Mouse (Mus musculus): ENCODE results near the gene Sik2.
A peak's percentile ranks its signal among the peaks of the same experiment; 100 is the strongest.

The Sik2 gene

GRCm38 (mm10) chr9:50986123-50986522, 22.8 kb downstream of the Sik2 start:
- peak; percentile 59 for DNase-seq (ENCODE audit: low spot score)

DNA sequence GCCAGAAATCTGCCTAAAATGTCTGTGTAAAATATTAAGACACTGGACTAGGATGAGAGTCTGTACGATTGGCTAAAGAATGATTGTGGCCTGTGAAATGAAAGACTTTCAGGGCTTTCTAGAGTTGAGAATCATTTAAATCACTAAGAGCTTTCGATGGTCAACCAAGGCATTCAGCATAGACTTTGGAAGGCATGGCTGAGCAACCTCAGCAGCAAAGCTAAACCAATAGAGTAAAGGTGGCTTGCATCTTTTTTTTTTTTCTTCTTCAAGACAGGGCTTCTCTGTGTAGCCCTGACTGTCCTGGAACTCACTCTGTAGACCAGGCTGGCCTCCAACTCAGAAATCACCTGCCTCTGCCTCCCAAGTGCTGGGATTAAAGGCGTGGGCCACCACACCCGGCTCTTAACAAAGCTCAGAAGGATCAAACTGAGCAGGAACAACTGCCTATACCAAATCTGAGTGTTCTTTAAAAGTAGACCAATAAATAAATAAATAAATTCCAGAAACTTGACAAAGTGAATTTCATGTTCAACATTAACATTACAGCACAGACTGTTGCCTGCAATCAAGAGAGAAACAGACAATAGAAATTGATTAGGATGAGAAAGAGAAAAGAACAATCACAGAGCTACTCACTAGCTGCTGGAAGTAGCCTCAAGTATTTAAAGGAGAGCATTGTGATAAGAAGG, 27.2 kb downstream of the Sik2 start:
- DNase-seq (ENCODE audit: low spot score) = no peak

DNA sequence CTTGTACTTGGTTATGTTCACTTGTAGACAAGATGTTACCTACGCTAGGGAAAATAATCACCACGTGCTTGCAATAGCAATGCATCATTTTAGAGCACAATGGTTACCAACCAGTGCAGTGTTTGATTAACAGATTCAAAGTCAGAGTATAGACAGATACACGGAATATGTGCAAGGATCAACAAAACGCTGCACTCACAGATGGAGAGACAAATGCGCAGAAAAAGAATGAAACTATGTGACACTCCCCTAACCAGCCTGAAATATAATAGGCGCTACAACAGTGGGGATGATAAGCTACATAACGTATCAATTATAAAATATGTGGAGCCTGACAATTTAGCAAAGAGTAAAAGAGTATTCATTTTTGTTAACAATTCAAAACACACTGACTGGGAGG, 34.2 kb downstream of the Sik2 start:
- DNase-seq (ENCODE audit: low spot score) = no peak

DNA sequence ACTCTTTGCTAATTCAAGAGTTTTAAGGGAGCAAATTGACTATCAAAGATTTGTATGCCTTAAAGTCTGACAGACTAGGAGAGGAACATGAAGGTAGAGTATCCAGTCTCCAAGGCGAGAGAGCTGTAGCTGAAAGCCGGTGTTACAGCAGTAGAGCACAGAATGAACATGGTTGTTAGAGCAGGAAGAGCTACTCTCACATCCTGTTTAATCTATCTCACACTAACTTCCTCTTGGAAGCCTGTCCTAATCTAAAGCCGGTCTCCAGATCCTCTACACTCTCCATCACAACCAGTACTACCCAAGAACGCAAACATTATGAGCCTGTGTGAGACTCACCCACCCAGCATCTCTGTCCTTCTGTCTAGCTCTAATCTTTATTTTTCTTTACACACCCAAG, 38.5 kb downstream of the Sik2 start:
- DNase-seq (ENCODE audit: low spot score) = no peak

DNA sequence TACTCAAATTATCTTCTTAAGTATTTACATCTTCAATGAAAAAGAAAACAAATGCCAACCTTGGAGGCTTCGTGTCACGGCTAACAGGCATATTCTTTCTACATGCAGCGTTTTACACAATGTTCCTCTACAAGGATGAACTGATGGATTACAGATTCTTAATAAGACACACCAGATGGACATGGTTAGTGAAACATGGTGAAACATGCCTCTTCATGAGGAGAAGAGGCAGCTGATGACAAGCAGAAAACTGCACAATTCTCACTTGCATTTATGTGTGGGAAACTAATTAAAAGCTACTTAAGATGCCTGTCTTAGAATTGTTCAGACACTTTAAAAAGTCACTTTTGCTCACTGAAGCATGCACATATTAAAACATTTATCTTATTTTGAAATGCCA, 39.6 kb downstream of the Sik2 start:
- no peak for DNase-seq (ENCODE audit: low spot score)

DNA sequence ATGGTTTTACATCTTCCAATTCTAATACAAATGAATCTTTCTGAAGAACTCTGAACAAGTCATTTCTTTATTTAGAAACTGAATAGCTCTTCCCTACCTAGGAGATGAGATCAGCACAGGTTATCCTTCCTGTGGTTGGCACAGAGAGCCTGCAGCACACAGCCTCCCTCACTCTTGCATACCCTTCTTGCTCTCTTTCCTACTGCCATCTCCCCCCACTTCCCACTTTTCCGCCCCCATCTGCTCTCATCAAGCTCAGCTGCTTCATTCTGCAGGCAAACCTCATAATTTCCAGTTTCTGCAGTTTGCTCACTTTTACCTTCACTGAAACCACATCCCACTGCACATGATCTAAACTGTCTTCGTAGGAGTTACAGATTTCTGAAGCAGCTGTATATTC, 42.6 kb downstream of the Sik2 start:
- DNase-seq (ENCODE audit: low spot score) = no peak

DNA sequence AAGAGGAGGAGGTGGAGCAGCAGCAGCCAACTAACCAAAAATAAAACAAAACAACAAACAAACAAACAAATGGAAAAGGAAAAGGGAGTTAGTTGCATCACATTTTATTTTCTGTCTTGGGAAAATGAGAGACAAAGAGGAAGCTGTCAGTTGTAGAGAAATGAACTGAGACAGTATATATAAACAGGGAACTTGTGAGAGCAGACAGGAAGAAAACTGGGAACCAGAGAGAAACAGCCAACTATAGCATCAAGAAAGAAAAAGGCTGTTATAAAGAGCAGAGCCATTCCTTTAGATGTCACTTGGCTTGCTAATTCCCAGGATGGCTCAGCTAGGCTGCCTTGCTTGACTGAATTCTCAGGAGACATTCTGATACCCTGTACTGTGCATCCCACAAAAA, 43.5 kb downstream of the Sik2 start:
- DNase-seq (ENCODE audit: low spot score) = no peak

GRCm38 (mm10) chr9:50964911-50965310, 44.0 kb downstream of the Sik2 start:
- no peak for DNase-seq (ENCODE audit: low spot score)

DNA sequence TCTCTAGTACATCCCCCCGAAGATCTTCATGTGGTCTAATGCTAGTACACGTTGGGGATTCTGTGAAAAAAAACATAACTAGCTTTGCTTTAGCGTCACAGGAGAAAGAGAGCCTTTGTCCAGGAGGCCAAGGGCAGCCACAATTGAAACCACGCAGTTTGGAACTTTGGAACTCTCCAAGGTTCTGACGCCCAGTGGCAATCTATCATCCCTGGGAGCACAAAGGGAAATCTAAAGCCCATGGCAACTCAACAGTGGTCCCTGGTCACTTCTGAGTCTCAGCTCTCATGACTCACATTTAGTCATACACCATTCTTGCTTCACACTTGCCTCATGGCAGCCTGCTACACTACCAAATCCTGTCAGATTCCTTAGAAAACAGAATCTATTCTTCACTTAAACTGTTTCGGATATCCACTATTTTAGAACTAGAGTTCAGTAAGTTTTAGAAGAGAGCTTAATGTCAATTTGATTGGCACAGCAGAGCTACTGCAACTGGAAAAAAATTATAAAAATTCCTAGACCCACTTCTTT, 50.9 kb downstream of the Sik2 start:
- no peak for DNase-seq (ENCODE audit: low spot score)

DNA sequence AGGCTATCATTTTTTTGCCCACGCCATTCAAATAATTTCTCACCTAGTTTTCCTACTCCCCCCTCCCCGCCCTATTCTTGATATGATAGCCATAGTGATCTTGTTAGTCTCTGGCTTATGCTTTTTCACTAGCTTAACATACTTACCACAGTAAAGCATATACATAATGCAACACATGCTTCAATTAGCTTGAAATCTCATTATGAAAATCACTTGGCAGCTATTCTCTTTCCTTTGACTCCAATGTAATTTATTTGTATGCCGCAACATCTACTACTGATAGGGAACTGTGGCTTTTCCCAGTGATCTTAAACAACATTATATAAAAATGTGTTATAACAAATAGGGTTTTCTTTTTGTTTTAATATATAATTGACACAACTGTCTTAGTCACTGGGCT, 53.7 kb downstream of the Sik2 start:
- no peak for DNase-seq (ENCODE audit: low spot score)

- no peak for DNase-seq (ENCODE audit: low spot score)
Observed at GRCm38 (mm10) chr9:50948097-50948823, 60.6 kb downstream of the Sik2 start.

GRCm38 (mm10) chr9:50946338-50946737, 62.5 kb downstream of the Sik2 start:
- no peak for DNase-seq (ENCODE audit: low spot score)

DNA sequence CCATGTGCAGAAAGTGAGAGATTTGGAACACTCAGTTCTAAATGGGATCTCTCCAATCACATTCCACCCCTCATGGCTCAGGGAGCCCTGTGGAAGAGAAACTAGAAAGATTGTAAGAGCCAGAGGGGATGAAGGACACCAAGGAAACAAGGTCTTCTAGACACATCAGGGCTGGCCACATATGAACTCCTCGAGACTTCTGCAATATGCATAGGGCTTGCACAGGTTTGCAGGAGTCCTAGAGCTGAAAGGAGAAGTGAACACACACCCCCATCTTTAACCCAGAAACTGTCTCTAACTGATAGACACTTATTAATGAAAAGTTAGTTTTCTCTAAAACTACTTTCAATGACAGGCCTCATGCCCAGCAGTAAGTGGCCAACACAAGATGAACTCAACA, 64.0 kb downstream of the Sik2 start:
- DNase-seq (ENCODE audit: low spot score) = no peak

- no peak for DNase-seq (ENCODE audit: low spot score)
Observed at GRCm38 (mm10) chr9:50942711-50943110, 66.2 kb downstream of the Sik2 start.

GRCm38 (mm10) chr9:50941804-50942401, 67.0 kb downstream of the Sik2 start:
- no peak for DNase-seq (ENCODE audit: low spot score)

- no peak for DNase-seq (ENCODE audit: low spot score)
Observed at GRCm38 (mm10) chr9:50929986-50930385, 78.9 kb downstream of the Sik2 start.

DNA sequence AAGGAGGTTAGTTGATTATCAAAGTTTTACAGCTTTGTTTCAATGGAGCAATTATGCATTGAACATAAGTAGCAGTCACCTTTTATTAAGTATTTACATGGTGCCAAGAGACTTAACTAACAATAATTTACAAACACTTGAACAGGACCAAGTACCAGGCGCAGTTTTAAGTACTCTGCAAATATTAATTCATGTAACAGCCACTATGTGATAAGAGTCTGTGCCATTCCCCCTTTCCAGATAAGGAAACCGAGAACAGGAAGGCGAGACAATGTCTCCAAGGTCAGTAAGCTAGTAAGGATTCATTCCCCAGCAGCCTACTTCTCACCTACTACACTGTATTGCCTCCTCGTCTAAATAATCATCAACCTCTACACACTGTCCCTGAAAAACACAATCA, 83.1 kb downstream of the Sik2 start:
- no peak for DNase-seq (ENCODE audit: low spot score)

DNA sequence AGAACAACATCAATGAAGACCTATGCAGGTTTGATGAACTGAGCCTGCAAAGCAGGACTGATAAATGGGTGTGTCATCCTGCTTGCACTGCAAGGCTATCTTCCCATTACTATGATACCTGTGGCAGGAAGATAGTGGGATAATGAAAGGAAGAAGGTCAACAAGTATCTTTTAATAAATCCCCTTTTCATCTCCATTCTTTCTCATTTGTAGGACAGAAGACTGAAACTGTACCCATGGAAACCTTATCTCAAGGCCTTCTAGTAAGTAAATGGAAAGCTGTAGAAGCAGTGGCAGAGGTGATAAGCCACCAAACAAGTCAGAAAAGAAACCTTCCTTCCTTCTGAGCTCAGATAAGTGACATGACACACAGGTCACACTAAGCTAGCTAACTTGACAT, 84.4 kb downstream of the Sik2 start:
- DNase-seq (ENCODE audit: low spot score) = no peak

GRCm38 (mm10) chr9:50922363-50923153, 86.3 kb downstream of the Sik2 start:
- DNase-seq (ENCODE audit: low spot score) = no peak

DNA sequence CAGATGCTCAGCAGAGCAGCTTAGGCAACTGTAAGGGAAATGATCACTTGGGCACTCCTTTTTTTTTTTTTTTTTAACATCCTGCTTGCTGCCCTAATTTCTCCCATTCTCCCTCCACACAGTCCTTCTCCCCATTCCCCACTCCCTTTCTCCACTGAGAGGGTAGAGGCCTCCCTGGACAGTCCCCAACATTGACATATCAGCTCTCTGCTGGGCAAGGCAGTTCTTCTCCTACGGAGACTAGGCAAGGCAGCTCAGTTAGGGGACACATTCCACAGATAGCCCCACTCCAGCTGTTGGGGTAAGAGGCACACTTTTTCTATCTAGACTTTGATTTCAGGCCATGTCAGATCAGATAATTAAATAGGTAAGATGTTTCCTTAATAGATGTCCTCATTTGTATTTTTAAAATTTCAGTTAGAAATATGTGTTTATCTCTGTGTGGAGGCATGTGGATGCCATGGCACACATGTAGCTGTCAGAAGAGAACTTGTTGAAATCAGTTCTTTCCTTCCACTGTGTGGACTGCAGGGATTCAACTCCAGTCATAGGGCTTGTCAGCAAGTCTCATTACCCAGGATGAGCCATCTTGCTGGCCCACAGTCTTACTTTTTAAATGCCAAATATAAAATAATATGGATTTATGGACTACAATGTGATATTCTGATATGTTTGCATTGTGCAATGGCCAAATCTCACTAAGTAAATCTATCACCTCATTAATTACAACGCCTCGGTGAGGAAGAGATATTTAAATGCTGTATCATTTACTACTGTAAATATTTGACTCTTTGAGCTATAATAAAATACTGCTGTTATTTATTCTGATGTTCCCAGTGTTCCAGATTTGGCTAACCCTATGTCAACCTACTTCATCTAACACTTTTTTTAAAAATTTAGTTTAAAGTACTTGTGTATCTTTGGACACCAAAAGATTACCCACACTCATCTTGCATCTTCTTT, 87.7 kb downstream of the Sik2 start:
- no peak for DNase-seq (ENCODE audit: low spot score)

DNA sequence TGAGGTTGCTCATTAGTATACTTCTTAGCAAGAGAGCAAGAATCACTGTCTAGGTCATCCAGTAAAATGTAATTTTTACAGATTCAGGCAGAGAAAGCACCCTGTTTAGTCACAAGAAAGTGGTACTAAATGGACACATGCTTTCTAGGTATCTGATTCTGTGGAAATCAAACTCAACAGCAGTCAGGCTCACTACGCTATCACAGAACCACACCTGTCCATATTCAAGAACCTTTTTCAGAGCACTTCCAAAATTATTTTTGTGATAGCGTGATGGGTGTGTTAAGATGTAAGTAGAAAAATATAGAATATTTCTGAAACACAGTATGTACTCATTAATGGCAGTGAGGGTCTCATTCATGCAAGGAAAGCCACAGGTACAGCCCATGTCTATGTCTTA, 89.3 kb downstream of the Sik2 start:
- DNase-seq (ENCODE audit: low spot score) = no peak
